Mouse (Mus musculus) gastrocnemius, postnatal 10 days (tissue): ENCODE results near the gene Susd5. TPM values are rescaled to one million over a fixed set of nuclear protein-coding genes. Genes with fewer than 3 reads are reported as not detected.
A peak's percentile ranks its signal among the peaks of the same experiment; 100 is the strongest.
"Not testable (repeated sequence)": the region's sequence is repeated elsewhere in the genome, so short reads cannot be mapped to it uniquely, and the experiment has no call there.

Source experiments
- DNase-seq: peaks from one replicate; pipeline ENCODE4 v3.0.0; 2021; ENCODE audit warnings: mixed read lengths
- total RNA-seq, 2 experiments: library from RNA; stranded (reverse); gene quantifications; 2 replicates each; pipeline ENCODE4 v1.2.3; 2021

The Susd5 gene
- total RNA-seq, 2 experiments from 2014 or later, result 4.8 to 6.5 TPM

DNA sequence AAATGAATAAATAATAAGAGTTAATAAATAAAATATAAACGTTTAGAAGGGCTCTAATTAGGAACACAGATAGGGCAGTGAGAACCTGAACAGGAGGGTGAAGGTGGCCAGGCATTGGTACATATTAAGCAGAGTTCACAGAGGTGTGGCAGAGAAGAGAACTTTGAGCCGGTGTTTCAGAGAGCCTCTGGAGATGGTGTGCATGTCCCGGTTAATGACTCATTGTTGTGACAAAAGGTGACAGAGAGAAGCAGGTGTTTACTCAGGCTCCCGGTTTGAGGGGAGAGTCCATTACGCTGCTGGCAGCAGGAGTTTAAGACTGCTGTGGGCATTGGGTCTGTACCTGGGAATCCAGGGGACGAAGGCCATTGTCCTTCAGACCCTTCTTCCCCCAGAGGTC, 12.4 kb downstream of the Susd5 start:
- DNase-seq, result no peak

DNA sequence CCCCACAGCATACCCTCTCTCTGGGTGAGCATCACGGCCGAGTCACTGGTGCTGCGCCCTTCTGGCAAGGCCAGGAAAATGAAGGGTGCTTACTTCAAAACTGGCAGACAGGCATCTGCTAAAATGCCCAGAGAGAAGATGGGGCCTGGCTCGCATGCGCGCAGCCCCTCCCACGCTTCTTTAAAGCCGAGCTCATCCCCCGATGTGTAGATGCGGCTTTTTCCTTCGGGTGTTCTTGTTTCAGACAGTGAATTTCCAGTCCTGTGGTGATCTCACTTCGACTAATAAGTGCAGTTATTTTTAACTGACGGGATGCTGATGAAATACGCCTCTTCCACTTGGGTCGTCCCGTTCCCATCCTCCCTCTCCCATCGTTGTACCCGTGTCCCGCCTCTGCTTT, 16.7 kb downstream of the Susd5 start:
- no peak for DNase-seq

DNA sequence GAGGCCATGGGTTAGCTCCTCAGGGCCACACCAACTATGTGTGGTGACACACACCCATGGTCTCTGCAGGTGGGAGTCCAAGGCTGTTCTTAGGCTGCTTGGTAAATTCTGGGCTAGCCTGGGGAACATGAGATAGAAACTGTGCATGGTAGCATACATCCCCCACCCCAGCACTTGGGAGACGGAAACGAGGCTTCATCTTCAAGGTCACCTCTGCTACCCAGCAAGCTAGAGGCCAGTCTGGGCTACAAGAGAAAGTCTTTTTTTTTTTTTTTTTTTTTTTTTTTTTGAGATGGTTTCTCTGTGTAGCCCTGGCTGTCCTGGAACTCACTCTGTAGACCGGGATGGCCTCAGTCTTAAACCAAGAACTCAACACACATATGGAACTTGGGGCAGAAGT, 29.5 kb downstream of the Susd5 start:
- no peak for DNase-seq

DNA sequence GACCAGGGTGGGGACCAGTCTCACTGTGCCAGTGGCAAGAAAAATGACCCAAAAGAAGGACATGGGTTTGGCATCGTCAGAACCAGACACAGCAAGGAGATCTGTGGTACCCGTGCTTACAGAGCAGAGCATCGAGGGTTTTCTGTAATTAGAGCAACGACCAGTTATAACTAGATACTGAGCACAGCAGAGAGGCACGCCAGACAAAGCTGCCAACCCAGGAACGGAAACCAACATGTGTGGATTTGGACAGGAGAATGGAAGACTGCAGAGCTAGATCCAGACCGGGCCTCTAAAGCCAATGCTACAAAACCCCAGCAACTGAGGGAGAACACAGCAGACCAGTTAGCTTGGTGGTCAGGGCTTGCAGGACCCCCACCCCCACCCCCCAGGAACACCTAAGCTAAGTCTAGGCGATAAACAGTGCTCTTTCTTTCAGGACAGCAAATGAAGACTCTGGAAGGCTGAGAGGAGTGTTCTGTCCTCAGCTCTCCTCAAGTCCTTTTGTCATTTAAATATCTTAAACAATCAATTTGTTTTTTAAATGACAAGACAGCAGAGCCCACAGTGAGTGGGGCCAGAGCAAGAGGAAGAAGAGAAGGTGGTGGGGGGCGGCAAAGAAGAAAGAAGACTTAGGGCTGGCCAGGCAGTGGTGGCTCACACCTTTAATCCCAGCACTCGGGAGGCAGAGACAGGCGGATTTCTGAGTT, 30.3 kb downstream of the Susd5 start:
- peak; percentile 21 for DNase-seq

DNA sequence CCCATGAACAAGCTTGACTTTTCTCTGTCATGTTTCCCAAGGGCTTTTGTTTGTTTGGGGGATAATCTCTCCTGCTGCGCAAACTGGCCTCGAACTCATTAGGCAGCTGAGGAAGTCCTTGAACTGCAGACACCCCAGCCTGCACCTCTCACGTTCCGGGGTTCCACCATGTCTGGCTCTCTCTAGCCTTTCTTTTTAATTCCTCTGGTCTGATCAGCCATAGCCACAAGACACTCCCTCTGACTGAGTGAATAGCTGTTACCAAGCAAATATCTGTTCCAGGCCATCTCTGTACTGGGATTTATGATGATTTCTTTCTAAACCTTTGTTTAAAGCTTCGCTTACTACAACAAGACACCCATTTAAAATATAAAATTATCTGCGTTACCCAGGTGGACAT, 31.9 kb downstream of the Susd5 start:
- not testable (repeated sequence) for DNase-seq

DNA sequence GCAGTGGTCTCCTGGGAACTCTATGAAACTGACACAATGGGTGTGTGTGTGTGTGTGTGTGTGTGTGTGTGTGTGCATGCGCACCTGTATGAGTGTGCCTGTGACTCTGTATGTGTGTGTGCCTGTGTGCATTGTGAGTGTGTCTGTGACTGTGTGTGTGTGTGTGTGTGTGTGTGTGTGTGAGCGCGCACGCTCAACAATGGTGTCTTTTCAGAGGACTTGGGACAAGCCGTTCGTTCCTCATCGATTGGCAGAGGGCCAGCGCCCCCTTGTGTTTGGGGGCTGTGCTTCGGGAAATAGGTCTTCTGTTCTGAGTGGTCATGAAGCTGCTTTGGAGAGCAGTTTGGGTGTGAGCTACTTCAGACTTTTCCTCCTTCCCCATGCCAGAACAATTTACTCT, 35.2 kb downstream of the Susd5 start:
- DNase-seq, result not testable (repeated sequence)

- DNase-seq, result no peak
These were observed 37.9 kb downstream of the Susd5 start for GRCm38 (mm10) chr9:114094854-114095253.

GRCm38 (mm10) chr9:114098716-114099302, 41.9 kb downstream of the Susd5 start:
- DNase-seq, result no peak

GRCm38 (mm10) chr9:114110268-114110667, 53.3 kb downstream of the Susd5 start:
- DNase-seq, result no peak

GRCm38 (mm10) chr9:114111161-114111560, 54.2 kb downstream of the Susd5 start:
- no peak for DNase-seq

- no peak for DNase-seq
These were observed 55.3 kb downstream of the Susd5 start for GRCm38 (mm10) chr9:114112226-114112625.

DNA sequence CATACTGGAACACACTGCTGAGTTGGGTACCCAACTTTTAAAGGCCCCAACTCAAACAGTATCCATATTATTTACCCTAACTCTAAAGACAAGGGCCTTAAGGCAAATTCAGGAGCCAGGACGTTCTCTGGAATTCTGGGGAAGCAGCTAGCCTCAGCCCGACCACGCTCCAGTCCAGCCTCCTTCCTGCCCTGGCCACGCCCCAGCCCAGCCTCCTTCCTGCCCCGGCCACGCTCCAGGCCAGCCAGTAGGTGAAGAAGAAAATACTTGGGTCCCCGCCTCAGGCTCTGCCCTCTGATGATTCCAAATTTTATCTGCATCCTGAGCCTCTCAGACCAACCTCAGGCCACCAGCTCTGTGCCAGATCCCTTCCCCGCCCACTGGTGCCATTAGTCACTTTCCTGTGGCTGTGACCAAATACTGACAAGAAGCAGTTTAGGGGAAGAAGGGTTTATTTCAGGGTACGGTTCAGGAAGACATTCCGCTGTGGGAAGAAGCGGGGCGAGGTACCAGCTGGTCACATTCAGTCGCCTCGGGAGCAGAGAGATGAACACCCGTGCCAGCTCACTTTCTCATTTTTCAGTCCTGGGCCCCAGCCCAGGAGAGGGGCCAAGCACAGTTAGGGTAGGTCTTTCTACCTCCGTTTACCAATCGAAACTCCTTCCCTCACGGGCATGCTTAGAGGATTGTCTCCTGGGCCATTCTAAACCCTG, 57.1 kb downstream of the Susd5 start:
- no peak for DNase-seq

GRCm38 (mm10) chr9:114116672-114117071, 59.7 kb downstream of the Susd5 start:
- DNase-seq, result peak; percentile 70

DNA sequence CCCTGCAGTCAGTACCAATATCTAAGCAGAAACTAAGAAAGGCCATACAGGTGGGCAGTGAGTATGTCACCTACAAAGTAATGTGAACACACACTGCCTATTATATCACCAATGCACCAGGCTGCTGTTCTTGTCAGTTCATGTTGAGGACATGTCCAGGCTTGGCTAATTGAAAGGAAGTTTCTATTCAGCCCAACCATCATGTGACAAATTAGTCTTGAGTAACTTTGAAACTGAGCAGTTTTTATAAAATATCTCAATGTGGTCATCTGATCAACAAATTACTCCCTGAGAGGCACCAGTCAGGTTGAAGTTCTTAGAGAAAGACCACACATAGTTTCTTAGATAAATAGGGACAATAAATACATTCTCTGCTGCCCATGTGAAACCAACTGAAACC, 65.9 kb downstream of the Susd5 start:
- not testable (repeated sequence) for DNase-seq

GRCm38 (mm10) chr9:114129273-114129835, 72.4 kb downstream of the Susd5 start:
- not testable (repeated sequence) for DNase-seq

Other genes with a start within 250 kb of the Susd5 start
- 10 to 100 TPM; 21.5 to 33.6 TPM for gene Ubp1, start 126.2 kb upstream of the Susd5 start, total RNA-seq
- gene Fbxl2, start 10.9 kb upstream of the Susd5 start, total RNA-seq, result 1 to 10 TPM; 2.0 to 3.2 TPM